Mouse (Mus musculus) myocyte (in vitro differentiated cells): ENCODE results near the gene Sema3b. TPM values are rescaled to one million over a fixed set of nuclear protein-coding genes. Genes with fewer than 3 reads are reported as not detected.

Experiments
- H3K27me3 ChIP-seq: one replicate; pipeline ENCODE4 v1.6.1; 2011; ENCODE audit not compliant: control insufficient read depth, insufficient read depth, insufficient read length
- H3K36me3 ChIP-seq: one replicate; pipeline ENCODE4 v1.6.1; 2011; ENCODE audit not compliant: control insufficient read depth, insufficient read depth
- H3K4me2 ChIP-seq: one replicate; pipeline ENCODE4 v1.6.1; 2011; ENCODE audit warnings: low read depth, control low read depth
- H3K4me3 ChIP-seq: one replicate; pipeline ENCODE4 v1.5.1; 2011; ENCODE audit warnings: mild to moderate bottlenecking, control low read depth, moderate library complexity
- H3K79me2 ChIP-seq: one replicate; pipeline ENCODE4 v1.6.1; 2011; ENCODE audit not compliant: control insufficient read depth, insufficient read depth
- H3ac ChIP-seq: one replicate; pipeline ENCODE4 v1.6.1; 2011; ENCODE audit not compliant: control insufficient read depth, insufficient read length
- CEBPB ChIP-seq: IDR thresholded peaks from 2 replicates; pipeline ENCODE4 v1.6.1; 2011; ENCODE audit warnings: mild to moderate bottlenecking, moderate library complexity; ENCODE audit not compliant: poor library complexity, insufficient read depth, severe bottlenecking
- E2F4 ChIP-seq: IDR thresholded peaks from one replicate; pipeline ENCODE4 v1.6.1; 2011; ENCODE audit warnings: mild to moderate bottlenecking, control low read depth, moderate library complexity; ENCODE audit not compliant: insufficient read depth
- MAX ChIP-seq: IDR thresholded peaks from one replicate; pipeline ENCODE4 v1.6.1; 2011; ENCODE audit warnings: low read depth, mild to moderate bottlenecking, control low read depth
- MYOD1 ChIP-seq, 3 experiments: IDR thresholded peaks; one replicate each; pipeline ENCODE4 v1.6.1; 2011; ENCODE audit warnings: control low read depth in 2 of 3, low read depth in 2 of 3, mild to moderate bottlenecking in 2 of 3, moderate library complexity in 1 of 3; ENCODE audit not compliant: insufficient read length in 2 of 3, control insufficient read depth in 1 of 3
- MYOG ChIP-seq, 3 experiments: IDR thresholded peaks; one replicate each; pipeline ENCODE4 v1.6.1; 2011; ENCODE audit warnings: control low read depth in 2 of 3, low read depth in 2 of 3, mild to moderate bottlenecking in 2 of 3; ENCODE audit not compliant: insufficient read length in 2 of 3, control insufficient read depth in 1 of 3, insufficient read depth in 1 of 3
- POLR2A ChIP-seq: IDR thresholded peaks from one replicate; pipeline ENCODE4 v1.6.1; 2011; ENCODE audit warnings: low read depth, mild to moderate bottlenecking, control low read depth, moderate library complexity; ENCODE audit not compliant: insufficient read length
- POLR2AphosphoS2 ChIP-seq: IDR thresholded peaks from one replicate; pipeline ENCODE4 v1.6.1; 2011; ENCODE audit warnings: low read depth, control low read depth; ENCODE audit not compliant: insufficient read length
- REST ChIP-seq: IDR thresholded peaks from one replicate; pipeline ENCODE4 v1.6.1; 2011; ENCODE audit warnings: mild to moderate bottlenecking, control low read depth, moderate library complexity; ENCODE audit not compliant: insufficient read depth, insufficient read length
- SRF ChIP-seq: IDR thresholded peaks from one replicate; pipeline ENCODE4 v1.6.1; 2011; ENCODE audit warnings: low read depth; ENCODE audit not compliant: control insufficient read depth, insufficient read length
- TCF12 ChIP-seq: IDR thresholded peaks from one replicate; pipeline ENCODE4 v1.6.1; 2011; ENCODE audit warnings: mild to moderate bottlenecking, control low read depth; ENCODE audit not compliant: poor library complexity, insufficient read depth, severe bottlenecking
- TCF3 ChIP-seq: IDR thresholded peaks from one replicate; pipeline ENCODE4 v1.6.1; 2011; ENCODE audit warnings: low read depth, control low read depth; ENCODE audit not compliant: insufficient read length
- USF1 ChIP-seq: IDR thresholded peaks from one replicate; pipeline ENCODE4 v1.6.1; 2011; ENCODE audit warnings: low read depth, mild to moderate bottlenecking, control low read depth, moderate library complexity
- polyA plus RNA-seq: library from polyadenylated mRNA; unstranded; fragments of >200 nt; fragmentation: generic; extraction: Trizol; gene quantifications from one replicate; pipeline ENCODE4 v1.2.1, GENCODE M21; 2012; ENCODE audit warnings: missing spikeins

The Sema3b gene
- polyA plus RNA-seq, 1 experiment, result 59.9 TPM

DNA sequence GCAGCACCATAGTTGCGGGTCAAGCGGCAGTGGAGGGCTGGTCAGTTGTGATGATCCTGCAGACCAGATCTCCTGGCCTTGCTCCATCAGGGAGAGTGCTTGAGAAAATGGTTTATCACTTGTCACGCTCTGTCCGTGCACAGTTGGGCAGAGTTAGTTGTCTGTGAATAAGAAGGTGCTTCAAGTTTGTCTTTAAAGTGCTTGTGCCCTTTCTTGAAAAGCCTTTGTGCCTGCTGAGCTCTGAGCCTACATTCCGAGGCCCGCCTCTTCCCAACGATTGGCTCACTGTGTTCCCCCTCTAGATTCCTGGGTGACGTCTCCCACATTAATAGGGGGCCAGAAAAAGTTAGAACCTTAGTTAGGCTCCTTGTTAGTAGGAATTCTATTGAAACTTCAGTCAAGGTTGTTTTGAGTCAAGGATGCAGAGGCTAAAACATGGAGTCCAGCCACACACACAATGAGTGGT is 57.1 kb downstream of the Sema3b start:
- no peaks in the 10 kb centered on the region for H3K36me3 ChIP-seq
- peak overlapping the region; percentile 85 for H3K4me2 ChIP-seq
- peak overlapping the region; percentile 21 for H3ac ChIP-seq
- peaks cover 35% of the 10 kb centered on the region for H3K79me2 ChIP-seq
- TF ChIP-seq MYOG (IDR thresholded peaks at IDR 0.05; ENCODE audit: control insufficient read depth in 1 of 3, insufficient read depth in 1 of 3, insufficient read length in 2 of 3, low read depth in 2 of 3), result no peak
- no peak for TF ChIP-seq POLR2AphosphoS2
- TF ChIP-seq TCF12, result no peak
- TF ChIP-seq MYOD1 (IDR thresholded peaks at IDR 0.05; ENCODE audit: control insufficient read depth in 1 of 3, insufficient read length in 2 of 3, low read depth in 2 of 3), result no peak
- no peak for TF ChIP-seq TCF3
- H3K27me3 ChIP-seq, result no peaks in the 10 kb centered on the region
- peak overlapping the region; percentile 96 for H3K4me3 ChIP-seq

DNA sequence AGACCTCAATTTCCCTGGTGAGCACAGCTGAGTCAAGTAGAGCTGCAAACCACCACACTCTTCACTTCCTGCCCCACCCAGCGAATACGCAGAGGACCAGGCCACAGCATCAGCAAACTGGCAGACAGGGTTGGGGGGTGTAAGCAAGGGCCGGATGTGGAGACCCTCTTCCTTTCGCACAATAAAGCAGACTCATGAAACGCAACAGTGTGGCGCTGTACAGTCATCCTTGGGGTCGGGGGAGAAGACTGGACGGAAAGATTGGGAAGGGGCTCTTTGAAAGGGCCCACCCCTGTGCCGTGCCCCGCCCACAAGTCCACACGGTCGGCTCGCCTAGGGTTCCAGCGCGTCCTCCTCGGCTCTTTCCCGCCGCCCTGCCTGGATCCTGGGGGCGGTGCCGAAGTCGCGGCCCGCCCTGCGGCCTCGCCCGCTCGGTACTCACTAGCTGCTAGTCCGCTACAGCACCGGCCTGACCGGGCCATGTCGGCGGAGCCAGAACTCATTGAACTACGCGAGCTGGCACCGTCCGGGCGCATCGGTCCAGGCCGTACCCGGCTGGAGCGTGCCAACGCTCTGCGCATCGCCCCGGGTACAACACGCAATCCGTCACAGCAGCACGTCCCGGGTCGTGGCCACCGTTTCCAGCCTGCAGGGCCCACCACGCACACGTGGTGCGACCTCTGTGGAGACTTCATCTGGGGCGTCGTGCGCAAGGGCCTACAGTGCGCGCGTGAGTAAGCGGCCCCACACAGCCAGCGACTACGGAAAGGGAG is 57.7 kb downstream of the Sema3b start, which contains the start of gene Rassf1:
Gene Rassf1 (plus strand): TSS at position 439 of the 773 bp plus-strand sequence.
- Histone ChIP-seq H3K4me2 (peak within 1 kb of the TSS; percentile 85), H3K4me3 (peak within 1 kb of the TSS; percentile 96), H3ac (peak within 1 kb of the TSS; percentile 21), H3K79me2 (peaks cover 29% of the 10 kb centered on the region), H3K27me3 (no peaks in the 10 kb centered on the region), H3K36me3 (no peaks in the 10 kb centered on the region)
- no peak for TF ChIP-seq REST
- TF ChIP-seq CEBPB, result no peak
- peak; percentile 90 for TF ChIP-seq POLR2A
- peak in 1 of 3 experiments; percentile 53 for TF ChIP-seq MYOG (IDR thresholded peaks at IDR 0.05; ENCODE audit: control insufficient read depth in 1 of 3, insufficient read depth in 1 of 3, insufficient read length in 2 of 3, low read depth in 2 of 3)
- TF ChIP-seq TCF12, result no peak
- TF ChIP-seq USF1, result no peak
- TF ChIP-seq E2F4, result no peak
- no peak for TF ChIP-seq SRF
- peak; percentile 40 for TF ChIP-seq MAX
- TF ChIP-seq MYOD1 (IDR thresholded peaks at IDR 0.05; ENCODE audit: control insufficient read depth in 1 of 3, insufficient read length in 2 of 3, low read depth in 2 of 3), result peak in 1 of 3 experiments; percentile 13
- TF ChIP-seq TCF3, result no peak
- TF ChIP-seq POLR2AphosphoS2, result peak; percentile 56

DNA sequence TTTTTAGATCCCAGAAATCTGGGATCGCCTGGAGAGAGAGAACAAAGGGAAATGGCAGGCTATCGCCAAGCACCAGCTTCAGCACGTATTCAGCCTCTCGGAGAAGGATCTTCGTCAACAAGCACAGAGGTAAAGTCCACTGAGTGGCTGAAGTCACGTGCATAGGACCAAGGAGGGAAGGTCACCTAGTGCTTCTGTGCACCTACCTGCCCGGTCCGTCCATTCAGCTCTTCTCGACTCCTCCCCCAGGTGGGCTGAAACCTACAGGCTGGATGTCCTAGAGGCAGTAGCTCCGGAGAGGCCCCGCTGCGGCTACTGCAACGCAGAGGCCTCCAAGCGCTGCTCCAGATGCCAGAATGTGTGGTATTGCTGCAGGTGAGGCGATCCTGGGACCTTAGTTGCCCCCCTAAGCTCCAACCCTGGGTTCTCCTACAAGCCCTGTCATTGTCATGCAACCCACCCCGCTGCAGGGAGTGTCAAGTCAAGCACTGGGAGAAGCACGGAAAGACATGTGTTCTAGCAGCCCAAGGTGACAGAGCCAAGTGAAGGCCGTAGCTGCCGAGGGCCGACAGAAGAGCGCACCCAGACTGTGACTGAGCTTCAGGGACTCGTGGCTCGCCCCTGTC is 58.4 kb downstream of the Sema3b start:
- H3ac ChIP-seq, result no peak overlapping the region
- H3K27me3 ChIP-seq, result no peaks in the 10 kb centered on the region
- H3K4me3 ChIP-seq, result peak overlapping the region; percentile 96
- no peaks in the 10 kb centered on the region for H3K36me3 ChIP-seq
- H3K79me2 ChIP-seq, result peaks cover 22% of the 10 kb centered on the region
- peak overlapping the region; percentile 85 for H3K4me2 ChIP-seq
- TF ChIP-seq POLR2AphosphoS2 (no peak), TCF3 (no peak), E2F4 (no peak), MYOG (IDR thresholded peaks at IDR 0.05; ENCODE audit: control insufficient read depth in 1 of 3, insufficient read depth in 1 of 3, insufficient read length in 2 of 3, low read depth in 2 of 3) (no peak), USF1 (no peak), SRF (no peak), REST (no peak), POLR2A (no peak), MAX (no peak)

- TF ChIP-seq POLR2AphosphoS2 (no peak), REST (no peak), POLR2A (no peak), MAX (no peak), MYOG (IDR thresholded peaks at IDR 0.05; ENCODE audit: control insufficient read depth in 1 of 3, insufficient read depth in 1 of 3, insufficient read length in 2 of 3, low read depth in 2 of 3) (no peak), SRF (no peak), E2F4 (no peak), TCF12 (no peak), TCF3 (no peak), USF1 (no peak), CEBPB (no peak), MYOD1 (IDR thresholded peaks at IDR 0.05; ENCODE audit: control insufficient read depth in 1 of 3, insufficient read length in 2 of 3, low read depth in 2 of 3) (no peak)
- H3K4me2 ChIP-seq, result no peak overlapping the region
- H3ac ChIP-seq, result no peak overlapping the region
- no peaks in the 10 kb centered on the region for H3K27me3 ChIP-seq
- H3K79me2 ChIP-seq, result peaks cover 14% of the 10 kb centered on the region
- no peaks in the 10 kb centered on the region for H3K36me3 ChIP-seq
- no peak overlapping the region for H3K4me3 ChIP-seq
Observed at GRCm38 (mm10) chr9:107549297-107550074, 59.5 kb downstream of the Sema3b start.
